Mouse (Mus musculus) stomach, embryonic 16.5 days (tissue): ENCODE measurements around the gene Smad6. TPM values are rescaled to one million over a fixed set of nuclear protein-coding genes. Genes with fewer than 3 reads are reported as not detected.

Experiments
- ATAC-seq: fragments of 200-750 bp; cut with Nextera tagmentation; 2 replicates; pipeline ENCODE4 v1.8.0; 2017; ENCODE audit warnings: moderate number of reproducible peaks, moderate TSS enrichment; ENCODE audit not compliant: insufficient read depth, low FRiP score
- H3K27ac ChIP-seq: fragments of 300-500 bp; sonication (generic); 2 replicates; pipeline ENCODE4 v1.5.1; 2014; ENCODE audit warnings: low read length
- H3K27me3 ChIP-seq: fragments of 300-500 bp; sonication (generic); 2 replicates; pipeline ENCODE4 v1.6.1; 2014; ENCODE audit warnings: low read length, control low read depth, mixed read lengths; ENCODE audit not compliant: control insufficient read depth, insufficient read depth
- H3K36me3 ChIP-seq: fragments of 300-500 bp; sonication (generic); 2 replicates; pipeline ENCODE4 v1.6.1; 2014; ENCODE audit warnings: low read length; ENCODE audit not compliant: control insufficient read depth, insufficient read depth
- H3K4me1 ChIP-seq: fragments of 300-500 bp; sonication (generic); 2 replicates; pipeline ENCODE4 v1.6.1; 2014; ENCODE audit warnings: low read length, control low read depth, mixed read lengths; ENCODE audit not compliant: control insufficient read depth, insufficient read depth
- H3K4me2 ChIP-seq: fragments of 300-500 bp; sonication (generic); 2 replicates; pipeline ENCODE4 v1.6.1; 2014; ENCODE audit warnings: low read depth, low read length, mixed read lengths
- H3K4me3 ChIP-seq: fragments of 300-500 bp; sonication (generic); replicated peaks from 2 replicates; pipeline ENCODE4 v1.5.1; 2014; ENCODE audit warnings: mild to moderate bottlenecking, low read length
- H3K9ac ChIP-seq: fragments of 300-500 bp; sonication (generic); 2 replicates; pipeline ENCODE4 v1.6.1; 2014; ENCODE audit warnings: low read length
- H3K9me3 ChIP-seq: fragments of 300-500 bp; sonication (generic); replicated peaks from 2 replicates; pipeline ENCODE4 v1.6.1; 2016; ENCODE audit warnings: low read length, control low read depth; ENCODE audit not compliant: control insufficient read depth
- WGBS: fragments of 180-500 bp; shearing (Covaris S2); extraction: QIAGEN DNeasy Blood & Tissue Kit; methylation state at CpG from one replicate; pipeline ENCODE4 v1.1.7; 2014; 5-methylcytosine and 5-hydroxymethylcytosine counted together
- polyA plus RNA-seq: library from polyadenylated mRNA; unstranded; fragments of >200 nt; fragmentation: Nextera tagmentation; extraction: Ambion mirVana; gene quantifications from 2 replicates; pipeline ENCODE4 v1.2.1, GENCODE M21; 2015

Gene Smad6
- polyA plus RNA-seq, 1 experiment from 2014 or later = 3.3 TPM

- WGBS = 8% methylated on average over 21 of the region's 21 CpGs
- Histone ChIP-seq H3K27ac (peak overlapping the region; percentile 98), H3K9me3 (no peaks in the 10 kb centered on the region), H3K4me3 (0 out of 2 replicates have a peak overlapping the region, but pooled peaks have one; percentile 6), H3K36me3 (no peaks in the 10 kb centered on the region), H3K27me3 (no peaks in the 10 kb centered on the region), H3K4me2 (peak overlapping the region; percentile 45), H3K9ac (peak overlapping the region; percentile 64), H3K4me1 (peaks cover 74% of the 10 kb centered on the region)
- ATAC-seq = peak; percentile 14; the same call in 1 of the 2 replicates
Observed at GRCm38 (mm10) chr9:63959933-63960828, 61.7 kb downstream of the Smad6 start.

GRCm38 (mm10) chr9:63959129-63959932 is 62.5 kb downstream of the Smad6 start:
- Histone ChIP-seq H3K9ac (peak overlapping the region; percentile 64), H3K4me2 (peak overlapping the region; percentile 45), H3K36me3 (no peaks in the 10 kb centered on the region), H3K4me1 (peaks cover 66% of the 10 kb centered on the region), H3K9me3 (no peaks in the 10 kb centered on the region), H3K27me3 (no peaks in the 10 kb centered on the region), H3K4me3 (no peak overlapping the region), H3K27ac (peak overlapping the region; percentile 98)
- WGBS = 33% methylated on average over 17 of the region's 17 CpGs
- peak; percentile 42; the same call in 1 of the 2 replicates for ATAC-seq

GRCm38 (mm10) chr9:63958337-63959030 is 63.4 kb downstream of the Smad6 start:
- 14% methylated on average over 15 of the region's 15 CpGs for WGBS
- Histone ChIP-seq H3K4me3 (peak overlapping the region; percentile 12; the same call in 1 of the 2 replicates), H3K9me3 (no peaks in the 10 kb centered on the region), H3K4me1 (peaks cover 57% of the 10 kb centered on the region), H3K4me2 (peak overlapping the region; percentile 45), H3K27me3 (no peaks in the 10 kb centered on the region), H3K9ac (peak overlapping the region; percentile 64), H3K27ac (peak overlapping the region; percentile 98), H3K36me3 (no peaks in the 10 kb centered on the region)
- ATAC-seq = peak; percentile 74

- Histone ChIP-seq H3K4me1 (peaks cover 49% of the 10 kb centered on the region), H3K36me3 (no peaks in the 10 kb centered on the region), H3K4me3 (no peak overlapping the region; the same call in 1 of the 2 replicates), H3K9me3 (no peaks in the 10 kb centered on the region), H3K27ac (peak overlapping the region; percentile 98), H3K4me2 (peak overlapping the region; percentile 45), H3K27me3 (no peaks in the 10 kb centered on the region), H3K9ac (peak overlapping the region; percentile 64; the same call in 1 of the 2 replicates)
- ATAC-seq = peak; percentile 23; the same call in 1 of the 2 replicates
- WGBS = 44% methylated on average over 11 of the region's 11 CpGs
Observed at GRCm38 (mm10) chr9:63957647-63958185, 64.1 kb downstream of the Smad6 start.

- ATAC-seq = no peak
- H3K27me3 ChIP-seq = no peaks in the 10 kb centered on the region
- no peak overlapping the region for H3K9ac ChIP-seq
- no peak overlapping the region for H3K27ac ChIP-seq
- H3K4me3 ChIP-seq = no peak overlapping the region
- WGBS = 36% methylated on average over 9 of the region's 9 CpGs
- no peaks in the 10 kb centered on the region for H3K36me3 ChIP-seq
- H3K9me3 ChIP-seq = no peaks in the 10 kb centered on the region
- no peak overlapping the region for H3K4me2 ChIP-seq
- peaks cover 38% of the 10 kb centered on the region for H3K4me1 ChIP-seq
Observed at GRCm38 (mm10) chr9:63956052-63956451, 65.8 kb downstream of the Smad6 start.

GRCm38 (mm10) chr9:63953691-63954090 is 68.2 kb downstream of the Smad6 start:
- H3K4me2 ChIP-seq = no peak overlapping the region
- no peak for ATAC-seq
- H3K4me1 ChIP-seq = peaks cover 30% of the 10 kb centered on the region
- no peak overlapping the region for H3K4me3 ChIP-seq
- no peaks in the 10 kb centered on the region for H3K27me3 ChIP-seq
- 77% methylated on average over 35 of the region's 35 CpGs for WGBS
- H3K9ac ChIP-seq = no peak overlapping the region
- no peak overlapping the region for H3K27ac ChIP-seq
- no peaks in the 10 kb centered on the region for H3K36me3 ChIP-seq
- H3K9me3 ChIP-seq = no peaks in the 10 kb centered on the region

- no peak for ATAC-seq
- H3K36me3 ChIP-seq = no peaks in the 10 kb centered on the region
- H3K4me2 ChIP-seq = no peak overlapping the region
- H3K9ac ChIP-seq = no peak overlapping the region
- H3K27ac ChIP-seq = no peak overlapping the region
- peaks cover 21% of the 10 kb centered on the region for H3K4me1 ChIP-seq
- no peaks in the 10 kb centered on the region for H3K9me3 ChIP-seq
- no peak overlapping the region for H3K4me3 ChIP-seq
- H3K27me3 ChIP-seq = no peaks in the 10 kb centered on the region
- 87% methylated on average over 2 of the region's 2 CpGs for WGBS
Observed at GRCm38 (mm10) chr9:63952591-63952990, 69.3 kb downstream of the Smad6 start.

GRCm38 (mm10) chr9:63950357-63950756 is 71.5 kb downstream of the Smad6 start:
- Histone ChIP-seq H3K36me3 (no peaks in the 10 kb centered on the region), H3K27me3 (no peaks in the 10 kb centered on the region), H3K9ac (no peak overlapping the region), H3K27ac (0 out of 2 replicates have a peak overlapping the region, but pooled peaks have one; percentile 24), H3K9me3 (no peaks in the 10 kb centered on the region), H3K4me3 (no peak overlapping the region), H3K4me1 (peaks cover 17% of the 10 kb centered on the region), H3K4me2 (no peak overlapping the region)
- ATAC-seq = no peak
- WGBS = 24% methylated on average over 4 of the region's 4 CpGs
